Mouse (Mus musculus) mouse embryonic stem cell (cell line): ENCODE data around the gene Tnfrsf13b.

ENCODE experiments used
- in situ Hi-C, 2 experiments: fragments of 300-500 bp; cut with MboI; formaldehyde crosslinking; loops; 1 replicate in 1 of 2; 3 replicates in 1 of 2; pipeline ENCODE4 v1.14.3; 2019 to 2020; ENCODE audit warnings: low sequenced_read_pairs in 2 of 2, low pct_unique_long_range_greater_than_20kb in 1 of 2, mixed read lengths in 1 of 2; ENCODE audit not compliant: unreplicated experiment in 1 of 2

The Tnfrsf13b gene

DNA sequence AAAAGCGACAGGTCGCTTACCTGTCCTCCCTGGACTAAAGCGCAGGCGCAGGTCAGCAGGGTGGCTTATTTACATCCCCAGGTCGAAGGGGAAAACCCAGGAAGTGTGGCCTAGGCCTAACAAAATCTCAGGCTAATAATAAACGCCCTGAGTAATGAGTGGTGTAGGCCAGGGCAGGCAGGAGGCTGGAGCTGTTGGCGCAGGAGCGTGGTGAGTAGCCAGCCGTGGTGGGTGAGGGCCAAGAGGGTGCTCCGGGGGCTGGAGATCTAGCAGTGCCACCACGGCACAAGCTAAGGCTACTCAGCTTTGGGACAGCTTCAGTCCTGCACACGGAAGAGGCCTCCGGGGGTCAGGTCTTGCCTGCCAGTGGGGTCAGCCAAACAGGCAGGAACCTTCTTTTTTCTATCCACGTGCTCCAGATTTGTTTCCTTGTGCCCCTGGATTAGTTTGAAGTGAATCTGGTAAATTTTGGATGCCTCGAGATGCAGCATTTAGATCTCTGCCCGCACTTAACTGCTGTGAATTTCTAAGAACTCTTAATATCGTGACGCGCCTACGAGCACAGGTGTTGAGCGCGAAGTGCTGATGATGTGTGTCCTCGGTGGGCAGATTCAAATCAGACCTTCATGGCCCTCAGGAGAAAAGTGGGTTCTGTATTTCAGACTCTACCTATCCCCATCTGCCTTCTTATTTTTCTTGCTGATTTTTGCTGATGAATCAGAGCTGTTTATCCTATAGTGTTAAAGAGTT is at the start of gene Tnfrsf13b:
Gene Tnfrsf13b (plus strand): TSS at position 150 of the 750 bp plus-strand sequence.
- in situ Hi-C loops: no loop called here

- in situ Hi-C loops: no loop called here
Measured at GRCm38 (mm10) chr11:61081624-61082023, 44.9 kb upstream of the Tnfrsf13b start.

DNA sequence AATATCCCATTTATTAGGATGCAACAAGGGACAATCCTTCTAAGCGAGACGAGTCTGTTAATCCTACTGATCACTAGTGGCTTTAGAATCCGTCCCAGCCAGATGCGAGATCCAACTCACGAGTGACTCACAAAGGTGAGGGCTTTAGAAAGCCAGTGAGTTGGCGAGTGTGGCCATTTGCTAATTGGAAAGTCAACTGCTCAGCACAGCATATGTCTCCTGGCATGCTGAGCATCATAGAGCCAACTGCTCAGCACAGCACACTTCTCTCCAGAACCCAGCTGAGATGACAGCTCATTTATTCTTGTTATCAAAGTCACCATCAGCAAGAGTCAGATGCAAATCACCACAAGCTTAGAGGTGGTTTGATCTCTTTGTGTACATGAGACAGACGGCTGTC is 36.4 kb upstream of the Tnfrsf13b start:
- in situ Hi-C loops: no loop called here

DNA sequence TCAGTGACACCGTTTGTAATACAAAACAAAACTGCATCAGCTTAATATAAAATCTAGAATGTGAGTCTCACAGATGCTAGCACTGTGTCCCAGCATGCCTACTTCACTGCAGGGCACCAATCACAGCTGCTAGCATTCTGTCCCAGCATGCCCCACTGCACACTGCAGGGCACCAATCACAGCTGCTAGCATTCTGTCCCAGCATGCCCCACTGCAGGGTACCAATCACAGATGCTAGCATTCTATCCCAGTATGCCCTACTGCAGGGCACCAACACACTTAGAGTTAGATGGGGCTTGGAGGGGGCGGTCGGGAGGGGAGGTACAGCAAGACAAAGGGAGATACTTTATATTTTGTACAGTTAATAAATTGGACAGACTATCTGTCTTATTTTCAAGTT is 35.4 kb upstream of the Tnfrsf13b start:
- in situ Hi-C loops: no loop called here

DNA sequence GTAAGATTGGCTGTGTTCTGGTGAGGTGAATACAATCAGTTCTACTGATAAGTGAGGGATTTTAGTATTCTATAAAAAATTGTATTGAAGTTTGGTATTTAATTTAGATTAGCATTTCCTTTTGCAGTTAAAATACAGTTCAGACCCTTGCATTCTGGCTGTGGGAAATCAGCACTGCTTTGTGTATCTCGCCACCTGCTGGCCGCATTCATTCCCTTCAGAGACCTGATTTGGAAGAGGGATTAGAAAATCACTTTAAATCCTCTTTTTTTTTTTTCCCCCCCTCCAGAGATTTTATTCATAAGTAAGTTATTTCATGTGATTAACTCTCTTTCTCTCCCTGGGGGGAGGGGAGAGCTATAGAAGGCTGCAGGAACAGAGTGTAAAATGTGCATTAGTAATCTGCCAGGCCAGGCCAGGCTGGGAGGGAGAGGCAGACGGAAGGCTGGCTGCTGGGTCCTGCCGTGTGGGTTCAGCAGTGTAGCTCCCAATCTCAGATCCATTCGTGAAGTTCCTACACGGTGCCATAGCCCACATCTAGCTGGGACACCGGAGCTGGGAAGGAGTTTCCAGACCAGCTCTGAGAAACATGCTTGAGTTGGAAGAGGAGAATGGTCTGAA is 34.8 kb upstream of the Tnfrsf13b start:
- in situ Hi-C loops: no loop called here

DNA sequence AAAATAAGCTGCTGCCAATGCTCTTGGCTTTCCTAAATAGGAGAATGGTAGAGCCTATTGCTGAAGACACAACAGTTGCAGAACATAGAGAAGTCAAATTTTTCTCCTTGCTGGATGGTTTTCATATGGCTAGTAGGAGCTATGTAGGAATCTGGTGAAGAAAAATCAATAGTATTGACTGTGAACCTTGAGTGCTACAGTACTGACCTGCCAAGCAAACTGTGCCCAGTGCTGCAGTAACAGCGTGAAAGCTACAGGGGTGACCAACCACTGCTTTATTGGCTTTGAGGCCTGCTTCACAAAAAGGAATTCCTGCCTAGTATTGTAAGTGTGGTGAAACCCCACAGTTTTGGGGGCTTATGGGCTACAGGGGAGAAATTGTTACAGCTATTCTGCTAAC is 28.5 kb upstream of the Tnfrsf13b start:
- in situ Hi-C loops: no loop called here

GRCm38 (mm10) chr11:61102397-61103339 is 23.9 kb upstream of the Tnfrsf13b start:
- in situ Hi-C loops: loop anchor here in 1 of 2 experiments (10.0 kb wide), 1 partner anchor 302 kb away; no protein-coding TSS in a partner anchor

GRCm38 (mm10) chr11:61104241-61104901 is 22.2 kb upstream of the Tnfrsf13b start:
- in situ Hi-C loops: loop anchor here in 1 of 2 experiments (10.0 kb wide), 1 partner anchor 300 kb away; no protein-coding TSS in a partner anchor

- in situ Hi-C loops: loop anchor here in 1 of 2 experiments (5.0 to 10.0 kb wide), 2 partner anchors 33 to 296 kb away; no protein-coding TSS in a partner anchor
Measured at GRCm38 (mm10) chr11:61108911-61109361, 17.6 kb upstream of the Tnfrsf13b start.

GRCm38 (mm10) chr11:61109707-61110106 is 16.8 kb upstream of the Tnfrsf13b start:
- in situ Hi-C loops: loop anchor here in 1 of 2 experiments (5.0 to 10.0 kb wide), 2 partner anchors 33 to 295 kb away; no protein-coding TSS in a partner anchor

DNA sequence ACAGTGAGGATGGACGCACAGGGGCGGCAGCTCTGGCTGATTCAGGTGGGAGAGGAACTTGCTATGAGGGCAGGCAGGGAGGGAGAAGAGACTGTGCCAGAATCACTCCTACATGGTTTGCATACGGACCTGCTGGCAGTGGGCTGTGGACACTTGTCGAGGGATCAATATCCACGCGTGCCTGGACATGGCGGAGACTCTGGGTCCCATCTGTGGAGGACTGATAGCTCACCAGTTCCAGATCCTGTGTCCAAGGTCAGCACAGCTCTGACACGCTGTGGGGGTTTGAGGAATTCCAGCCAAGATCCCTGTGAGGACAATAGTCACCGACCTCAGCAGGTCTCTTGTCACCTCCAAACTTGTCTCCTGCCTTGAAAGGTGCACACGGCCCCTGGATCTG is 16.4 kb upstream of the Tnfrsf13b start:
- in situ Hi-C loops: no loop called here

- in situ Hi-C loops: no loop called here
Measured at GRCm38 (mm10) chr11:61110928-61111327, 15.6 kb upstream of the Tnfrsf13b start.

- in situ Hi-C loops: no loop called here
Measured at GRCm38 (mm10) chr11:61111472-61111871, 15.1 kb upstream of the Tnfrsf13b start.

GRCm38 (mm10) chr11:61112323-61112995 is 14.1 kb upstream of the Tnfrsf13b start:
- in situ Hi-C loops: no loop called here

DNA sequence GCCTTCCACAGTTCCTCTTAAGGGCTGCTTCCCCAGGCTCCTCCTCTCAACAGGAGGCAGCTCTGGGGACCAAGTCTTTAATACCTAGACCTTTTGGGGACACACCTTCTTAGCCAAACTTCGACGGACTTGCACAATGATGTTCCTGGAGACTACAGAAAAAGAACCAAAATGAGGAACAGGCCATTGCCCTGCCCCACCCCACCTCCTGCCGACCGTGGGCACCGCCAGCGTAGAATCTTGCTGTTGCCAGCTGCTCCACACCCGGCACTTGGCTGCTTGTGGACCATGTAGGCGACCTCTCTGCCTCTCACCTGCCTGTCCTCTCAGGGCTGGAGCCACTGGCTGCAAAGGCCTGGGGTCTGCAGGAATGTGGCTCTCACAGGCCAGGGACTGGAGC is 10.3 kb upstream of the Tnfrsf13b start:
- in situ Hi-C loops: no loop called here

DNA sequence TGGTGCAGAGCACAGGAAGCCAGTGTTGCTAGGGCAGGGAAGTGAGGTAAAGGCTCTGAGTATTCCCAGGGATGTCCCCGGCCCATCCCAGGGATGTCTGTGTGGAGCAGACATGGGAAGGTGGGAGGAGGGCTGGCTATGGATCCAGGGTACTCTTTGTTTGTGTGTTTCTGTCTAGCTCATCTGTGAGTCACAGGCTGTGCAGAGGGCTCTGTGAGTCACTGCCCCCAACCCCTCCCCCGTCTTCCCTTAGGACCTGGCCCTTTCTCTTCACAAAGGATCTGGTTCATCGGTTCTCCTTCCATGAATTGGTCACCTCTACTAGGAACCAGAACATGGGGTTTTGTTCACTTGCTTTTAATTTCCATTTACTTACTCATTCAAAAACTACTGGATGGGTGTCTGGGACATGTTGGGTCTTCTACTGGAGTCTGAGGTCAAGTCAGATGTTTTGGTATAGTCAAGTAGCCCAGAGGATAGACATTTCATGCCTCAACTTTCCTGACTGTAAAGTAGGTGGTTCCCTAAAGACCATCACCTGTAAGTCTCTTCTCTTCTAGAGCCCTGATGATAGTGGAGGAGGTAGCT is 6.5 kb upstream of the Tnfrsf13b start:
- in situ Hi-C loops: no loop called here

DNA sequence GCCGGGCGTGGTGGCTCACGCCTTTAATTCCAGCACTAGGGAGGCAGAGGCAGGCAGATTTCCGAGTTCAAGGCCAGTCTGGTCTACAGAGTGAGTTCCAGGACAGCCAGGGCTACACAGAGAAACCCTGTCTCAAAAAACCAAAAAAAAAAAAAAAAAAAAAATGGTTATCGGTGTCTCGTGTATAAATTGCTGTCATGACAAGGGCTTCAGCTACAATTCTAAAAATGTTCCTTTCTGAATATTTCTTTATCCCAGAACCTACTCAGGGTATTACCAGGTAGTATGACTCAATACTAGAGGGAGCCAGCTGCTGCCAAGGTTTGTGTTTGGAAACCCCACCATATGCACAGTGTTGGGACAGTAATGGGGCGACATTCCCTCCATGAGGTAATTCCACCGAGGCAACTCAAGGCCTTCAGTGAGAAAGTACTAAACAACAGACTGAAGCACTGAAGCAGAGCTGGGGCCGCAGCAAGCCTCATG is 4.2 kb upstream of the Tnfrsf13b start:
- in situ Hi-C loops: no loop called here
